Mouse (Mus musculus) bone marrow, adult 2 months (tissue): ENCODE results near the gene Psd.

Experiments
- CTCF ChIP-seq: fragments of 200-500 bp; IDR thresholded peaks from 2 replicates; pipeline ENCODE4 v1.5.1; 2011; ENCODE audit warnings: low read length, control low read depth; ENCODE audit not compliant: control insufficient read depth, insufficient read depth
- POLR2A ChIP-seq: fragments of 200-500 bp; IDR thresholded peaks from 2 replicates; pipeline ENCODE4 v1.6.1; 2011; ENCODE audit warnings: low read depth, mild to moderate bottlenecking, control low read depth, low read length, borderline replicate concordance; ENCODE audit not compliant: control insufficient read depth

- no peak for TF ChIP-seq CTCF
- no peak for TF ChIP-seq POLR2A
Observed at GRCm38 (mm10) chr19:46357344-46358280, 30.7 kb upstream of the Psd start.
